Mouse (Mus musculus) embryonic facial prominence, embryonic 12.5 days (tissue): Measurements from ENCODE around the gene Gstm3. TPM values are rescaled to one million over a fixed set of nuclear protein-coding genes. Genes with fewer than 3 reads are reported as not detected.

Source experiments
- ATAC-seq: fragments of 200-750 bp; cut with Nextera tagmentation; 2 replicates; pipeline ENCODE4 v1.8.0; 2017; ENCODE audit not compliant: insufficient number of reproducible peaks, insufficient read depth, low FRiP score, low TSS enrichment
- H3K27ac ChIP-seq: fragments of 300-500 bp; sonication (generic); 2 replicates; pipeline ENCODE4 v1.5.1; 2016; ENCODE audit warnings: mild to moderate bottlenecking
- H3K27me3 ChIP-seq: fragments of 300-500 bp; sonication (generic); 2 replicates; pipeline ENCODE4 v1.6.1; 2016; ENCODE audit warnings: mild to moderate bottlenecking, moderate library complexity
- H3K36me3 ChIP-seq: fragments of 300-500 bp; sonication (generic); 2 replicates; pipeline ENCODE4 v1.6.1; 2016; ENCODE audit warnings: mild to moderate bottlenecking
- H3K4me1 ChIP-seq: fragments of 300-500 bp; sonication (generic); 2 replicates; pipeline ENCODE4 v1.6.1; 2016
- H3K4me2 ChIP-seq: fragments of 300-500 bp; sonication (generic); replicated peaks from 2 replicates; pipeline ENCODE4 v1.6.1; 2016; ENCODE audit warnings: mild to moderate bottlenecking, moderate library complexity
- H3K4me3 ChIP-seq: fragments of 300-500 bp; sonication (generic); 2 replicates; pipeline ENCODE4 v1.5.1; 2016; ENCODE audit warnings: mild to moderate bottlenecking
- H3K9ac ChIP-seq: fragments of 300-500 bp; sonication (generic); 2 replicates; pipeline ENCODE4 v1.6.1; 2016; ENCODE audit warnings: mild to moderate bottlenecking, moderate library complexity
- H3K9me3 ChIP-seq: fragments of 300-500 bp; sonication (generic); 2 replicates; pipeline ENCODE4 v1.6.1; 2016; ENCODE audit warnings: mild to moderate bottlenecking, moderate library complexity
- WGBS: fragments of 180-500 bp; shearing (Covaris S2); methylation state at CpG from one replicate; pipeline ENCODE4 v1.1.7; 2016; 5-methylcytosine and 5-hydroxymethylcytosine counted together
- polyA plus RNA-seq: library from polyadenylated mRNA; unstranded; fragments of >200 nt; fragmentation: Nextera tagmentation; extraction: Ambion mirVana; gene quantifications from 2 replicates; pipeline ENCODE4 v1.2.1, GENCODE M21; 2016

Gene Gstm3
- polyA plus RNA-seq, 1 experiment from 2014 or later = not detected

GRCm38 (mm10) chr3:107940524-107940923 lies 28.6 kb downstream of the Gstm3 start:
- Histone ChIP-seq H3K27me3 (peaks cover 4% of the 10 kb centered on the region; the same call in 1 of the 2 replicates), H3K4me1 (no peaks in the 10 kb centered on the region), H3K4me2 (no peak overlapping the region), H3K36me3 (no peaks in the 10 kb centered on the region), H3K27ac (no peak overlapping the region), H3K9ac (no peak overlapping the region), H3K4me3 (no peak overlapping the region), H3K9me3 (no peaks in the 10 kb centered on the region)
- ATAC-seq = no peak
- WGBS = 70% methylated on average over 7 of the region's 7 CpGs

- no peaks in the 10 kb centered on the region for H3K9me3 ChIP-seq
- no peak overlapping the region for H3K9ac ChIP-seq
- no peak overlapping the region for H3K4me3 ChIP-seq
- no peaks in the 10 kb centered on the region for H3K4me1 ChIP-seq
- no peak for ATAC-seq
- no peaks in the 10 kb centered on the region for H3K36me3 ChIP-seq
- H3K27me3 ChIP-seq = no peaks in the 10 kb centered on the region
- WGBS = 81% methylated on average over 4 of the region's 4 CpGs
- no peak overlapping the region for H3K27ac ChIP-seq
- no peak overlapping the region for H3K4me2 ChIP-seq
These were observed 29.3 kb downstream of the Gstm3 start for GRCm38 (mm10) chr3:107939830-107940229.

DNA sequence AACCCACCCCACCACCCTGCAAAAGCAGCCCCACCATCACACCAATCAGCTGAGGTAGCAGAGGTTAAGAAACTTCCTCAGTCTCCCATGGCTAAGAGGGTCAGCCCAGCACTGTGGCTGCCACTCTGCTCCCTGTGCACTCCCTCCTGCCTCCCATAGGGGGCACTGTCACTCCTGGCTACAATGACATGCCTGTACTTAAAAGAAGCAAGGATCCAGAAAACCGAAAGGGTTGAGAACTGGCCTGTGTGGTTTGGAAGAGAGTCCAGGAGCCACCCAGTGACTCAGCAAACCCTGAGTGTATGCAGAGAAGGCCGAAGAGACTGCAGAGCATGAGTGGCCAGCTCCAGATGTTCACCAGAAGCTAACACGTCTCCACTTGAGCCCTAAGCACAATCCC lies 29.7 kb downstream of the Gstm3 start:
- no peak overlapping the region for H3K4me2 ChIP-seq
- no peaks in the 10 kb centered on the region for H3K27me3 ChIP-seq
- no peak overlapping the region for H3K27ac ChIP-seq
- 51% methylated on average over 3 of the region's 3 CpGs for WGBS
- H3K9me3 ChIP-seq = no peaks in the 10 kb centered on the region
- no peak overlapping the region for H3K4me3 ChIP-seq
- no peaks in the 10 kb centered on the region for H3K4me1 ChIP-seq
- ATAC-seq = no peak
- no peak overlapping the region for H3K9ac ChIP-seq
- no peaks in the 10 kb centered on the region for H3K36me3 ChIP-seq

DNA sequence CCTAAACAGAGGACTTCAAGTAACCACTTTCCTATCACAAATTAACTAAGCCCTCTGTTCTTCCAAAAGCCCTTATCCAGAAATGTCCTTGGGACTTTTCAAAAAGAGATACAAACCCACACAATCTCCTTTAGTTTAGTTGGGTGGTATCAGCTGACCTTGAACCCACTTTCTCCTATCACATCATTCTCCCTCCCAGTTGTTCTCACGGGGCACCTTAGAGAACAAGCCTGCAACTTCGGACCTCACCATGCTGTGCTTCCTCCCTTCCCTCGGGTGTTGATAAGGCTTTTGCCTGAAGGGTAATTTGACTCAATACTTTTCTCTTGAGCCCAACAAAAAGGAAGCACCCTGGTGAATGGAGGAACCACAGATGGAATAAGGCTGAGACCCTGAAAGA lies 33.2 kb downstream of the Gstm3 start:
- H3K4me1 ChIP-seq = 0 out of 2 replicates have a peak, but pooled peaks cover 12% of the 10 kb centered on the region

DNA sequence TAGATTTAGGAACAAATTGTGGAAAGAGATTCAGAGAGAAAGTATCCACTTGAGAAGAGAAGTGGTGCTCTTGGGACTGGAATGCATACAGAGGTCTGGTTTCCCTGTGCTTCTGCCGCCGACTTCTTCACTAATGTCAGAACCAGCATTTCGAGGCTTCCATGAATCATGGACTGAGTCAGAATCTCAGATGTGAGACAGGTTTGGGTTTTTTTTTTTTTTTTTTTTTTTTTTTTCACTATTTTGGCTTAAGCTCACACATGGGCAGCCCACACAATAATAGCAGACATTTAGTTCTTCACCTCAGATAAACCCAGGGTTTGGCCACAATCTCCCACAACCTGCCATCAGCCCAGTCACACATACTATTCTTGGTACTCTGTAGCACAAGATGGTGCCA lies 33.8 kb downstream of the Gstm3 start:
- no peak for ATAC-seq
- Histone ChIP-seq H3K9ac (no peak overlapping the region), H3K9me3 (no peaks in the 10 kb centered on the region), H3K27ac (no peak overlapping the region), H3K4me3 (no peak overlapping the region), H3K4me1 (0 out of 2 replicates have a peak, but pooled peaks cover 12% of the 10 kb centered on the region), H3K27me3 (no peaks in the 10 kb centered on the region), H3K36me3 (no peaks in the 10 kb centered on the region), H3K4me2 (no peak overlapping the region)
- WGBS = 86% methylated on average over 3 of the region's 3 CpGs

More for the DNA sequence above, 33.2 kb downstream of the Gstm3 start:
- no peaks in the 10 kb centered on the region for H3K36me3 ChIP-seq
- H3K9me3 ChIP-seq = no peaks in the 10 kb centered on the region
- H3K4me3 ChIP-seq = no peak overlapping the region
- H3K27me3 ChIP-seq = no peaks in the 10 kb centered on the region
- ATAC-seq = no peak
- 59% methylated on average over 3 of the region's 3 CpGs for WGBS
- no peak overlapping the region for H3K9ac ChIP-seq
- no peak overlapping the region for H3K27ac ChIP-seq
- no peak overlapping the region for H3K4me2 ChIP-seq

GRCm38 (mm10) chr3:107932128-107932527 lies 37.0 kb downstream of the Gstm3 start:
- no peaks in the 10 kb centered on the region for H3K27me3 ChIP-seq
- no peak overlapping the region for H3K27ac ChIP-seq
- ATAC-seq = no peak
- 80% methylated on average over 6 of the region's 6 CpGs for WGBS
- no peak overlapping the region for H3K9ac ChIP-seq
- H3K4me2 ChIP-seq = no peak overlapping the region
- no peaks in the 10 kb centered on the region for H3K9me3 ChIP-seq
- H3K4me1 ChIP-seq = 0 out of 2 replicates have a peak, but pooled peaks cover 12% of the 10 kb centered on the region
- H3K36me3 ChIP-seq = no peaks in the 10 kb centered on the region
- H3K4me3 ChIP-seq = no peak overlapping the region

DNA sequence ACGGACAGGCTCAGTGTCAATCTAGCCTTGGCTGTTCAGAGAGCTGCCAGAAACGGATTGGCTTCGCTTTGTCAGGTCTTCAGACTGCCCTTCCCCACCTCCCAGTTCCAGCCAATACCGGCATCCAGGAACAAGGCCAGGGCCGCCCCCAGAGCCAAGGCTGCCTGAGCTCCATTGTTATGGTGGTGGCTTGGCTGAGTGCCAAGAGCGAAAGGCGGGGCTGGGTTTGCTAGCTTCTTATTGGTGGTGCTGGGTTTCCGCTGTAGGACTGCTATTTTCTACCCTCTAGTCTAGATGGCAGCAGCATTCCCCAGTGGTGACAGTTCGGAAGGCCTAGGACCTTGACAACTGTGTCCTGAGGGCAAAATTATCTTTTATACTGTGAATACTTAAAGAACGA lies 37.4 kb downstream of the Gstm3 start, which contains the start of gene Gstm7:
TSS of gene Gstm7 (minus strand) at position 148 of the 400 bp plus-strand sequence.
- WGBS = 5% methylated on average over 10 of the region's 10 CpGs
- Histone ChIP-seq H3K4me3 (peak within 1 kb of the TSS; percentile 23), H3K4me2 (peak within 1 kb of the TSS; percentile 49), H3K9me3 (no peaks in the 10 kb centered on the region), H3K4me1 (0 out of 2 replicates have a peak, but pooled peaks cover 12% of the 10 kb centered on the region), H3K36me3 (no peaks in the 10 kb centered on the region), H3K27me3 (no peaks in the 10 kb centered on the region), H3K27ac (peak within 1 kb of the TSS; percentile 59), H3K9ac (no peak within 1 kb of the TSS)
- ATAC-seq = peak; percentile 97

DNA sequence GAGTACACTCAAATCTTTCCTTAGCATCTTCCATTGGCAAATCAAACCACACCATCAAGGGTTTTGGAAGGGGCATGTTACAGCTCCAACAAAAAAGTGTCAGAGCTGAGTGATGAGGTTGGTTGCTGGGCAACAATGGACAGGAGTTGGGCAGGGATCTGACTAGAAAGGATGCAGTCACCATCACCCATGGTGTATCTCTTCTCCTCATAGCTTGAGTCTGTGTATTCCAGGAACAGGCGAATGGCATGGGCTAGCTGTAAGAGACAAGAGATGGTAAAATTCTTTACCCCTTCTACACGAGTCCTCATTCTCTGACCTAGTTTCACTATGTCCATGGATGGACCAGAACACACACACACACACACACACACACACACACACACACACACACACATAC lies 37.9 kb downstream of the Gstm3 start:
- peak overlapping the region; percentile 59 for H3K27ac ChIP-seq
- WGBS = 54% methylated on average over 2 of the region's 2 CpGs
- no peaks in the 10 kb centered on the region for H3K27me3 ChIP-seq
- H3K36me3 ChIP-seq = no peaks in the 10 kb centered on the region
- peak overlapping the region; percentile 49 for H3K4me2 ChIP-seq
- no peaks in the 10 kb centered on the region for H3K9me3 ChIP-seq
- no peak for ATAC-seq
- 0 out of 2 replicates have a peak, but pooled peaks cover 12% of the 10 kb centered on the region for H3K4me1 ChIP-seq
- peak overlapping the region; percentile 23 for H3K4me3 ChIP-seq
- no peak overlapping the region for H3K9ac ChIP-seq

- Histone ChIP-seq H3K4me1 (0 out of 2 replicates have a peak, but pooled peaks cover 12% of the 10 kb centered on the region), H3K27me3 (no peaks in the 10 kb centered on the region), H3K4me3 (no peak overlapping the region), H3K9ac (no peak overlapping the region), H3K9me3 (no peaks in the 10 kb centered on the region), H3K4me2 (no peak overlapping the region), H3K27ac (no peak overlapping the region), H3K36me3 (no peaks in the 10 kb centered on the region)
- 81% methylated on average over 4 of the region's 4 CpGs for WGBS
- no peak for ATAC-seq
These were observed 39.4 kb downstream of the Gstm3 start for GRCm38 (mm10) chr3:107929731-107930130.

GRCm38 (mm10) chr3:107929243-107929642 lies 39.8 kb downstream of the Gstm3 start:
- Histone ChIP-seq H3K9ac (no peak overlapping the region), H3K27me3 (no peaks in the 10 kb centered on the region), H3K9me3 (no peaks in the 10 kb centered on the region), H3K27ac (no peak overlapping the region), H3K36me3 (no peaks in the 10 kb centered on the region), H3K4me2 (no peak overlapping the region), H3K4me1 (0 out of 2 replicates have a peak, but pooled peaks cover 12% of the 10 kb centered on the region), H3K4me3 (no peak overlapping the region)
- 82% methylated on average over 4 of the region's 4 CpGs for WGBS
- no peak for ATAC-seq

DNA sequence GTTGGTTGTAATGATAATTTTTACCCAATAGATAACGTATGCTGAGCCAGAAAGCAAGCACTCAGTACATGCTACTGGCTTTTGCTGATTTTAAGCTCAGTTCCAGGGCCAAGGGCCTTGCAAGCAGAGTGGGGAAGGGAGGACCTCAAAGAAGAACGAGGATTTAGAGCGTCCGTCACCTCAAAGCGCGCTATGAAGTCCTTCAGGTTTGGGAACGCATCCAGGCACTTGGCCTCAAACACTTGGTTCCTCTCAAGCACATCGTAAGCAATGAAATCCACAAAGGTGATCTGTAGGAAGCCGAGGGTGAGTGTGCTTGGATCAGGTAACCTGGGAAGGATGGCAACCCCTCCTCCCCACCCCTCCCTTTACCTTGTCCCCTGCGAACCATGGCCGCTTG lies 40.4 kb downstream of the Gstm3 start:
- Histone ChIP-seq H3K4me1 (0 out of 2 replicates have a peak, but pooled peaks cover 12% of the 10 kb centered on the region), H3K27me3 (no peaks in the 10 kb centered on the region), H3K9ac (no peak overlapping the region), H3K9me3 (no peaks in the 10 kb centered on the region), H3K27ac (no peak overlapping the region), H3K4me3 (no peak overlapping the region), H3K4me2 (no peak overlapping the region), H3K36me3 (no peaks in the 10 kb centered on the region)
- 86% methylated on average over 11 of the region's 11 CpGs for WGBS
- no peak for ATAC-seq

- Histone ChIP-seq H3K4me2 (no peak overlapping the region), H3K9ac (no peak overlapping the region), H3K9me3 (no peaks in the 10 kb centered on the region), H3K4me3 (no peak overlapping the region), H3K27me3 (no peaks in the 10 kb centered on the region), H3K36me3 (no peaks in the 10 kb centered on the region), H3K4me1 (0 out of 2 replicates have a peak, but pooled peaks cover 12% of the 10 kb centered on the region), H3K27ac (no peak overlapping the region)
- ATAC-seq = no peak
- 80% methylated on average over 3 of the region's 3 CpGs for WGBS
These were observed 41.2 kb downstream of the Gstm3 start for GRCm38 (mm10) chr3:107927841-107928240.
